Mouse (Mus musculus) gastrocnemius, adult 2 months (tissue): ENCODE measurements at regions not wholly inside any gene's neighbourhood (a gene's known extent, or its start where the extent isn't known, plus 50 kb on each side); places are given as distances from the start of the nearest gene placed in this dataset.

Experiments
- DNase-seq: peaks from one replicate; pipeline ENCODE4 v3.0.0; 2022
- H3K27ac ChIP-seq: fragments of 200-600 bp; 2 replicates; pipeline ENCODE4 v1.8.1; 2022; ENCODE audit warnings: mild to moderate bottlenecking
- H3K4me3 ChIP-seq: fragments of 200-600 bp; 2 replicates; pipeline ENCODE4 v1.8.1; 2022; ENCODE audit warnings: mild to moderate bottlenecking, moderate library complexity
- CTCF ChIP-seq: fragments of 200-600 bp; IDR thresholded peaks from 2 replicates; pipeline ENCODE4 v1.8.1; 2022; ENCODE audit warnings: antibody characterized with exemption, mild to moderate bottlenecking, moderate library complexity
- intact Hi-C: fragments of 180-260 bp; cut with DNase I; formaldehyde crosslinking; loops from one replicate; pipeline ENCODE4 v1.15.1; 2025

- no peak overlapping the region for H3K4me3 ChIP-seq
These were observed 599.2 kb downstream of the Pard3 start for GRCm38 (mm10) chr8:127662776-127663499.

GRCm38 (mm10) chr8:127666606-127667005 is 602.9 kb downstream of the Pard3 start:
- Histone ChIP-seq H3K27ac (no peak overlapping the region), H3K4me3 (no peak overlapping the region)
- TF ChIP-seq CTCF, result no peak
- intact Hi-C loops, result no loop called here
- peak; percentile 21 for DNase-seq

More at GRCm38 (mm10) chr8:127662776-127663499, 599.2 kb downstream of the Pard3 start:
- intact Hi-C loops, result no loop called here
- H3K27ac ChIP-seq, result no peak overlapping the region
- no peak for DNase-seq
- TF ChIP-seq CTCF, result no peak

- no peak for DNase-seq
- no peak for TF ChIP-seq CTCF
- Histone ChIP-seq H3K27ac (no peak overlapping the region), H3K4me3 (no peak overlapping the region)
- intact Hi-C loops, result no loop called here
These were observed 605.3 kb downstream of the Pard3 start for GRCm38 (mm10) chr8:127668991-127669390.

GRCm38 (mm10) chr8:127674063-127674462 is 610.4 kb downstream of the Pard3 start:
- intact Hi-C loops, result no loop called here
- no peak for TF ChIP-seq CTCF
- no peak overlapping the region for H3K4me3 ChIP-seq
- H3K27ac ChIP-seq, result no peak overlapping the region
- no peak for DNase-seq

GRCm38 (mm10) chr8:127675377-127675776 is 611.7 kb downstream of the Pard3 start:
- no peak for DNase-seq
- no peak overlapping the region for H3K4me3 ChIP-seq
- no peak overlapping the region for H3K27ac ChIP-seq
- intact Hi-C loops, result no loop called here
- TF ChIP-seq CTCF, result no peak

GRCm38 (mm10) chr8:127680205-127680604 is 616.5 kb downstream of the Pard3 start:
- no peak for TF ChIP-seq CTCF
- no peak for DNase-seq
- intact Hi-C loops, result no loop called here
- Histone ChIP-seq H3K4me3 (no peak overlapping the region), H3K27ac (no peak overlapping the region)

- intact Hi-C loops, result no loop called here
These were observed 620.5 kb downstream of the Pard3 start for GRCm38 (mm10) chr8:127684213-127684612.

GRCm38 (mm10) chr8:127690792-127691191 is 627.1 kb downstream of the Pard3 start:
- no peak overlapping the region for H3K4me3 ChIP-seq
- DNase-seq, result no peak
- TF ChIP-seq CTCF, result no peak
- intact Hi-C loops, result no loop called here
- no peak overlapping the region for H3K27ac ChIP-seq

More at GRCm38 (mm10) chr8:127684213-127684612, 620.5 kb downstream of the Pard3 start:
- Histone ChIP-seq H3K4me3 (no peak overlapping the region), H3K27ac (no peak overlapping the region)
- no peak for DNase-seq
- TF ChIP-seq CTCF, result no peak

GRCm38 (mm10) chr8:127698404-127698803 is 634.7 kb downstream of the Pard3 start:
- H3K27ac ChIP-seq, result no peak overlapping the region
- intact Hi-C loops, result no loop called here

GRCm38 (mm10) chr8:127704406-127704805 is 640.7 kb downstream of the Pard3 start:
- no peak overlapping the region for H3K4me3 ChIP-seq
- no peak overlapping the region for H3K27ac ChIP-seq
- TF ChIP-seq CTCF, result no peak
- intact Hi-C loops, result no loop called here
- no peak for DNase-seq

More at GRCm38 (mm10) chr8:127698404-127698803, 634.7 kb downstream of the Pard3 start:
- TF ChIP-seq CTCF, result no peak
- peak; percentile 53 for DNase-seq
- no peak overlapping the region for H3K4me3 ChIP-seq

- TF ChIP-seq CTCF, result no peak
- Histone ChIP-seq H3K27ac (no peak overlapping the region), H3K4me3 (peak overlapping the region; percentile 37)
- intact Hi-C loops, result no loop called here
- DNase-seq, result peak; percentile 33
These were observed 642.5 kb downstream of the Pard3 start for GRCm38 (mm10) chr8:127706051-127706835.

- TF ChIP-seq CTCF, result no peak
- H3K4me3 ChIP-seq, result no peak overlapping the region
- no peak overlapping the region for H3K27ac ChIP-seq
- intact Hi-C loops, result no loop called here
- DNase-seq, result no peak
These were observed 645.7 kb downstream of the Pard3 start for GRCm38 (mm10) chr8:127709439-127709838.

GRCm38 (mm10) chr8:127715097-127715496 is 643.3 kb upstream of the Nrp1 start:
- H3K27ac ChIP-seq, result no peak overlapping the region
- intact Hi-C loops, result no loop called here
- TF ChIP-seq CTCF, result no peak
- H3K4me3 ChIP-seq, result no peak overlapping the region
- no peak for DNase-seq
